Mouse (Mus musculus) embryonic facial prominence, embryonic 11.5 days (tissue): ENCODE measurements around the gene Sertad2. TPM values are rescaled to one million over a fixed set of nuclear protein-coding genes. Genes with fewer than 3 reads are reported as not detected.

ENCODE experiments used
- ATAC-seq: fragments of 200-750 bp; cut with Nextera tagmentation; replicated peaks from 2 replicates; pipeline ENCODE4 v1.8.0; 2017; ENCODE audit warnings: low read depth; ENCODE audit not compliant: insufficient number of reproducible peaks, low FRiP score, low TSS enrichment
- DNase-seq: peaks from one replicate; pipeline ENCODE4 v3.0.0-alpha.2; 2015; ENCODE audit warnings: low spot score
- H3K27ac ChIP-seq: fragments of 300-500 bp; sonication (generic); replicated peaks from 2 replicates; pipeline ENCODE4 v1.5.1; 2014; ENCODE audit warnings: mild to moderate bottlenecking, low read depth, low read length, control low read depth
- H3K27me3 ChIP-seq: fragments of 300-500 bp; sonication (generic); 2 replicates; pipeline ENCODE4 v1.6.1; 2014; ENCODE audit warnings: mild to moderate bottlenecking, low read length, moderate library complexity, mixed read lengths; ENCODE audit not compliant: control insufficient read depth, insufficient read depth
- H3K36me3 ChIP-seq: fragments of 300-500 bp; sonication (generic); replicated peaks from 2 replicates; pipeline ENCODE4 v1.6.1; 2014; ENCODE audit warnings: low read depth, mild to moderate bottlenecking, low read length, moderate library complexity, mixed read lengths; ENCODE audit not compliant: control insufficient read depth, insufficient read depth
- H3K4me1 ChIP-seq: fragments of 300-500 bp; sonication (generic); 2 replicates; pipeline ENCODE4 v1.6.1; 2014; ENCODE audit warnings: low read length, mixed read lengths; ENCODE audit not compliant: control insufficient read depth, insufficient read depth
- H3K4me2 ChIP-seq: fragments of 300-500 bp; sonication (generic); 2 replicates; pipeline ENCODE4 v1.6.1; 2014; ENCODE audit warnings: low read depth, mild to moderate bottlenecking, control low read depth, low read length, moderate library complexity
- H3K4me3 ChIP-seq: fragments of 300-500 bp; sonication (generic); 2 replicates; pipeline ENCODE4 v1.5.1; 2014; ENCODE audit warnings: low read depth, low read length, control low read depth
- H3K9ac ChIP-seq: fragments of 300-500 bp; sonication (generic); replicated peaks from 2 replicates; pipeline ENCODE4 v1.6.1; 2014; ENCODE audit warnings: mild to moderate bottlenecking, control low read depth, low read length
- H3K9me3 ChIP-seq: fragments of 300-500 bp; sonication (generic); replicated peaks from 2 replicates; pipeline ENCODE4 v1.6.1; 2016; ENCODE audit warnings: mild to moderate bottlenecking, low read length, inconsistent platforms, mixed read lengths; ENCODE audit not compliant: control insufficient read depth
- WGBS: fragments of 180-500 bp; shearing (Covaris S2); extraction: QIAGEN DNeasy Blood & Tissue Kit; methylation state at CpG from one replicate; pipeline ENCODE4 v1.1.7; 2014; 5-methylcytosine and 5-hydroxymethylcytosine counted together
- polyA plus RNA-seq: library from polyadenylated mRNA; unstranded; fragments of >200 nt; fragmentation: Nextera tagmentation; extraction: Ambion mirVana; gene quantifications from 2 replicates; pipeline ENCODE4 v1.2.1, GENCODE M21; 2014

Gene Sertad2
- polyA plus RNA-seq, 1 experiment from 2014 or later = 15.5 TPM

DNA sequence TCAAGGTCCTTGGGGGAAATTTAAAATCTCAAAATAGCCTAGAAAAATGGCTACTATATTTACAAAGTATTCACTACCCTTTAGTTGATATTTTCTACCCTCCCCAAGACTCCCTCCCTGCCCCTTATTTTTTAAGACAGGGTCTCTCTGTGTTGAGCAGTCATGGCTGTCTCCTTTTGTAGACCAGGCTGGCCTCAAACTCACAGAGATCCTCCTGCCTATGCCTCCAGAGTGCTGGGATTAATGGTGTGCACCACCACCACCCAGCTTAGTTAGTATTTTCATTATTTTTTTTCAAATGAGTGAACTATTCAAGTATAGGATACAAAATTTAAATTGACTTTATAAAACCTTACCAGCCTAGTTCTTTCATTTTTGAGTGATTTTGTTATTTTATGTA, 94.0 kb downstream of the Sertad2 start:
- no peak overlapping the region for H3K4me3 ChIP-seq
- H3K36me3 ChIP-seq = no peaks in the 10 kb centered on the region
- H3K4me1 ChIP-seq = peaks cover 15% of the 10 kb centered on the region
- no peak for ATAC-seq
- H3K4me2 ChIP-seq = no peak overlapping the region
- H3K9me3 ChIP-seq = no peaks in the 10 kb centered on the region
- no peak overlapping the region for H3K9ac ChIP-seq
- no peak overlapping the region for H3K27ac ChIP-seq
- H3K27me3 ChIP-seq = no peaks in the 10 kb centered on the region
- no peak for DNase-seq

DNA sequence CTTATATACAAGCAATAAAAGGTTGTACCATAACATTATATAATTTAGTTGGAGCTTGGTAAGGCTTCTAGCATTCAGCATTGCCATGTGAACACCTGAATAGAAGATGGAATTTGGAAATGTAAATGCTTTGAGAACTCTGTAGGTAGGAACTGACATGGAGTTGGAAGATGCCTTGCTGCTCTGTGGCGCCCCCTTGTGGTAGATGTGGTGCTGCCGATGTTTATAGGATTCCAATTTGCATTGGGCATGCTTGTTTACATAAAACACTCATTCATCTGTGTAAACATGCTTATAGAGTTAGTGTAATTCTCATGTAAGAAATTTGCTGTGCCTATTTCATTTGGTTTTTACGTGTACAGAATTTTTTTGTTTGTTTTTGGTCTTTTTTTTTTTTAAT, 95.8 kb downstream of the Sertad2 start:
- no peaks in the 10 kb centered on the region for H3K27me3 ChIP-seq
- WGBS = 25% methylated on average over 3 of the region's 3 CpGs
- peaks cover 13% of the 10 kb centered on the region; the same call in 1 of the 2 replicates for H3K4me1 ChIP-seq
- no peaks in the 10 kb centered on the region for H3K36me3 ChIP-seq
- no peak overlapping the region for H3K9ac ChIP-seq
- ATAC-seq = no peak
- no peak overlapping the region for H3K4me2 ChIP-seq
- H3K9me3 ChIP-seq = no peaks in the 10 kb centered on the region
- H3K4me3 ChIP-seq = no peak overlapping the region
- no peak overlapping the region for H3K27ac ChIP-seq
- DNase-seq = peak; percentile 81

DNA sequence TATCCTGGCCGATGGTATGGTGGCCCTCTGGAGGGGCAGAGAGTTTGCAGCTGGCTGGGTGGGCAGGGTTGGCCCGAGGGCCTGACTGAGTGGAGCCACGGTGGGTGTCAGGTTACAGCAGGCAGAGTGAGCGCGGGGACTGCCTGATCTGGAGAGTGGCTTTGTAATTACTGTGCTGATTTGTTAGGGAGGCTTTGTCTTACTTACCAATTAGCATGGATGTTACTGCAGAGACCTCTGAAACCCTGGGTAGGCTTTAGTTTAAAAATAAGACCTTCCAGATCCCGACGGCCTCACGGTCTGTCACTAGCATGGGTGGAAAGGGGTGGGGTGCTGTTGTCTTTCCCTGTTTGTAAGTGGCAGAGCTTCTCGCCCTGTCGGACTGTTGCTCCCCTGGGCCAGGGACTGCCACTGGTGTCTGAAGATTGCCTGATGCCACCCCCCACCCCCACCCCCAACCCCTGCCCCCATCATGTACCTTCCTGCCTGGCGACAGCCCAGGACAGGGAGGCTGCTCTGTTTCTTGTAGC, 96.9 kb downstream of the Sertad2 start:
- no peak overlapping the region for H3K4me3 ChIP-seq
- H3K9me3 ChIP-seq = no peaks in the 10 kb centered on the region
- peaks cover 13% of the 10 kb centered on the region; the same call in 1 of the 2 replicates for H3K4me1 ChIP-seq
- peak overlapping the region; percentile 10; the same call in 1 of the 2 replicates for H3K9ac ChIP-seq
- WGBS = under 1% methylated on average over 11 of the region's 11 CpGs
- H3K4me2 ChIP-seq = peak overlapping the region; percentile 21
- ATAC-seq (peak; percentile 91), DNase-seq (peak; percentile 85)
- no peaks in the 10 kb centered on the region for H3K27me3 ChIP-seq
- peak overlapping the region; percentile 30 for H3K27ac ChIP-seq
- no peaks in the 10 kb centered on the region for H3K36me3 ChIP-seq

DNA sequence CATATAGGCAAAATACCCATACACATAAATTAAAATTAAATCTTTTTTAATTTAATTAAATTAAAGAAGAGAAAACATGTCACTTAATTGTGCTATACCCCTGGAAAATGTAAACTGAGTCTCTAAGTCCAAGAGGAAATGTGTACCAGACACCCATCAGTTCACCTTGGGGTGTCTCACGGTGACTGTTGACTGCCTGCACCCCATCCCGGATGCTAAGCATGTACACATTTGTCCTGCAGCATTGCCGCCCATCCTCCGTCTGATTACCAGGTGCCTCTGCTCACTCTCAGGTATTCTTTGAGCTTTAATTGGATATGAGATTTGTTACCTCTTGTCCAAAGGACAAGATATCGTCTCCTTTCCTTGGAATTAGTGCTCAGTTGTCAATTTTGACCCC, 99.3 kb downstream of the Sertad2 start:
- Histone ChIP-seq H3K4me1 (peaks cover 11% of the 10 kb centered on the region), H3K36me3 (no peaks in the 10 kb centered on the region), H3K4me3 (no peak overlapping the region), H3K27ac (no peak overlapping the region), H3K27me3 (no peaks in the 10 kb centered on the region), H3K9me3 (no peaks in the 10 kb centered on the region), H3K4me2 (no peak overlapping the region), H3K9ac (no peak overlapping the region)
- ATAC-seq = no peak
- no peak for DNase-seq
- WGBS = 81% methylated on average over 5 of the region's 5 CpGs

DNA sequence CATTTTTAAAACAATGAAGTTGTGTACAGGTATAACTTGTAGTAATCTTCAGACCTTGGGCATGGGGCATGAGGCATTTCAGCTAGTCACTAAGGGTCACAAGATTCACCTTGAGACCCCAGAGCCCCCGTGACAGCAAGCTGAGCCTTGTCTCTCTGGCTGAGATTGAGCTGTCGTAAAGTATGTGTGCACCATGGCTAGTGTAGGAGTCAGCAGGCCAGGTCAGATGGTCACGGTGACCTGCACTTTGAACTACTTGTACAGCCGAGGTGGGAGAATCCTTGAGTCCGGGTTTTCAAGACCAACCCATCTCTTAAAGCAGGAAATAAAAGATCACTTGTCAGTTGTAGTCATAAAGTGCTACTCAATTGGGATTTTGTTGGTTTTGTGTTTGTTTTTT, 100.1 kb downstream of the Sertad2 start:
- DNase-seq = no peak
- Histone ChIP-seq H3K4me3 (no peak overlapping the region), H3K4me2 (no peak overlapping the region), H3K9me3 (no peaks in the 10 kb centered on the region), H3K36me3 (no peaks in the 10 kb centered on the region), H3K4me1 (peaks cover 11% of the 10 kb centered on the region), H3K27me3 (no peaks in the 10 kb centered on the region), H3K9ac (no peak overlapping the region), H3K27ac (no peak overlapping the region)
- ATAC-seq = no peak
- WGBS = 56% methylated on average over 5 of the region's 5 CpGs

DNA sequence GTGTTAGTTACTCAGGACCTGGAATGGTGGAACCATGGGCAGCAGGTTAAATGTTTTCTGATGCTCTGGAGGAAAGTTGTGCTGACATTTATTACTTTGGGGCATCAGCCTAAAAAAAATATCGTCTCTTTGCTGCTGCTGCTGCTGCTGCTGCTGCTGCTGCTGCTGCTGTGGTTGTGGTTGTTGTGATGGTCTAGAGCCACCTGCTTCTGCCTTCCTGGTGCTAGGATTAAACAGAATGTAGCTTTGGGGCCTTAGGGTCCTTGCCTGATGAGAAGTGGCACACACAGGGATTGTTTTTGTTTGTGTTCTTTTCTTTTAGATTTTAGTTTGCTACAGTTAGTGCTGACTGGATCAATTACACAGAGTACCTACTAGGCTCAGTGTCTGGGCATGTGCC, 101.1 kb downstream of the Sertad2 start:
- DNase-seq (no peak), ATAC-seq (no peak)
- Histone ChIP-seq H3K27me3 (no peaks in the 10 kb centered on the region), H3K4me2 (no peak overlapping the region), H3K4me3 (no peak overlapping the region), H3K4me1 (peaks cover 11% of the 10 kb centered on the region), H3K9me3 (no peaks in the 10 kb centered on the region), H3K27ac (no peak overlapping the region), H3K36me3 (no peaks in the 10 kb centered on the region), H3K9ac (no peak overlapping the region)
- WGBS = 74% methylated on average over 1 of the region's 1 CpGs

DNA sequence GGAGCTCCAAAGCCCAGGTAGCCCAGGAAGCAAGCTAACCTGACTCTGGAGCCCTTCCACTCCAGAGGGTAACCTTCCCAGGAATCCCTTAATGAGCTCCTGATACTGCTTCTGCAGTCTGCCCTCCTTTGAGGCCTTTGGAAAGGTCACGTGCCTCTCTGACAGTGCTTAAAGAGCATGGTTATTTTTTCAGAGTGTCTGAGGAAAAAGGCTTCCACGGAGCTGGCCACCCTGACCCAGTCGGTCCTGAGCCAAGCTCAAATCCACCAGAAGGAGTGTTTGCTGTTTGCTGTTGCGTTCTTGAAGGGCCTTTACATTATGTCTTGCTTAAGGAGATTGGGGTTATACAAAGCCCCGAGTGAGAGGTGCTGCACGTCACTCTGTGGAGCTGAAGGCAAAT, 101.8 kb downstream of the Sertad2 start:
- H3K36me3 ChIP-seq = no peaks in the 10 kb centered on the region
- 37% methylated on average over 6 of the region's 6 CpGs for WGBS
- no peaks in the 10 kb centered on the region for H3K27me3 ChIP-seq
- H3K4me1 ChIP-seq = peaks cover 11% of the 10 kb centered on the region
- DNase-seq (no peak), ATAC-seq (no peak)
- H3K27ac ChIP-seq = no peak overlapping the region
- no peak overlapping the region for H3K4me2 ChIP-seq
- H3K9me3 ChIP-seq = no peaks in the 10 kb centered on the region
- H3K4me3 ChIP-seq = no peak overlapping the region
- H3K9ac ChIP-seq = no peak overlapping the region

DNA sequence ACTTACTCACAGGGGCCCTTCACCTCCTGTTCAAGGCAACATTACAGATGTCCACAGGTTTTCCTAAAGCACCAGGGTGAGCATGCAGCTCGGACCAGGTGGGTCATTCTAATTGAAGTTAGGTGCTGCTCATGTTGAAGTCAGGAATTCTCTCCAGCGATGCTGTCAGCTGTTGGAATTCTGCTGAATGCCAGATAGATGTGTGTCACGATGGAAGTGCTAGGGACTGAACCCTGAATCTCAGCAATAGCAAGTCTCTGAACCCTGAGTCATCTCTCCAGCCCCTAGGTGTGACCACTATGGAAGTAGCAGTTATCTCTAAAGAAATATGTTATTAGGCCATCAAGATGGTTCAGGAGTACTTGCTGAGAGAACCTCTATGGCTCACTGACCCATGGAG, 102.5 kb downstream of the Sertad2 start:
- Histone ChIP-seq H3K36me3 (no peaks in the 10 kb centered on the region), H3K9me3 (no peaks in the 10 kb centered on the region), H3K4me2 (no peak overlapping the region), H3K27ac (no peak overlapping the region), H3K4me3 (no peak overlapping the region), H3K9ac (no peak overlapping the region), H3K27me3 (no peaks in the 10 kb centered on the region), H3K4me1 (peaks cover 7% of the 10 kb centered on the region)
- WGBS = 67% methylated on average over 3 of the region's 3 CpGs
- DNase-seq = no peak
- no peak for ATAC-seq
